Mouse (Mus musculus) lung, postnatal 0 days (tissue): ENCODE measurements at regions not wholly inside any gene's neighbourhood (a gene's known extent, or its start where the extent isn't known, plus 50 kb on each side); places are given as distances from the start of the nearest gene placed in this dataset.

Experiments
- CTCF ChIP-seq: IDR thresholded peaks from 2 replicates; pipeline ENCODE4 v1.5.1; 2016; ENCODE audit warnings: antibody characterized with exemption, mild to moderate bottlenecking
- EP300 ChIP-seq: IDR thresholded peaks from 2 replicates; pipeline ENCODE4 v1.6.1; 2016; ENCODE audit warnings: antibody characterized with exemption, mild to moderate bottlenecking, control low read depth

DNA sequence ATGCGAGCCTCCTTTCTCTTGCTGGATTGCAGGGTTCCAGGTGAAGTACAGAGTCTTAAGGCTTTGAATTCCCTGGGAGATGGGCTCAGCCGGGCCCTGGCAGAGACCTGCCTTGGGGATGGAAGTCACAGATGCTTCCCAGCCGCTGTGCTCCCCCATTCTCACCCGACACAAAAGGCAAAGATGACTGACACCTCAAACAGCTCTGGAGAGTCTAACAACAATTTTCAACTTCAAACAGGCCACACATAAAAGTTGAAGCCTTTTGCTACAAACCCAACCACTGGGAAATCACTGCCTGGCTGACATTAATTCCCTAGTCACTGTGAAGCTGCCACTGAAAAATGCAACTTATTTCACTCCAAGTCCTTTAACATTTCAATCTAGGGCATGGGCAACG, 586.3 kb downstream of the Ebf1 start:
- no peak for TF ChIP-seq CTCF
- no peak for TF ChIP-seq EP300
